Mouse (Mus musculus) liver, embryonic 14.5 days (tissue): ENCODE measurements around the gene Enah.

Source experiments
- CTCF ChIP-seq: IDR thresholded peaks from 2 replicates; pipeline ENCODE4 v1.5.1; 2016; ENCODE audit warnings: antibody characterized with exemption, low read depth, control low read depth
- EP300 ChIP-seq: IDR thresholded peaks from 2 replicates; pipeline ENCODE4 v1.6.1; 2016; ENCODE audit warnings: antibody characterized with exemption, low read depth

- TF ChIP-seq CTCF, result no peak
- TF ChIP-seq EP300, result no peak
Observed at GRCm38 (mm10) chr1:181985880-181986279, 33.9 kb downstream of the Enah start.
